ENCODE assay signal across 13 mouse cellular contexts in the genomic region with DNA sequence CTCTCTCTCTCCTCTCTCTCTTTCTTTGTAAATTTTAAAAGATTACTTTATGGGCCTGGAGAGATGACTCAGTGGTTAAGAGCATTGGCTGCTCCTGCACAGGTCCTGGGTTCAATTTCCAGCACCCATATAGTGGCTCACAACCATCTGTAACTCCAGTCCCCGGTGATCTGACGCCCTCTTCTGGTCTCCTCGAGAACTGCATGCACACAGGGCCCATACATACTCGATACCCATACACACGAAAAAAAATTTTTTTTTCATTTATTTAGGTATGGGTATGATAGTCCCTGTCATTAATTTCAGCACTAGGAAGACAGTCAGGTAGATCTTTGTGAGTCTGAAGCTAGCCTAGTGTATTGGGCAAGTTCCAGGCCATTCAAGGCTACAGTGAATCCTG. TPM values are rescaled to one million over a fixed set of nuclear protein-coding genes. Genes with fewer than 3 reads are reported as not detected.
DNase-seq lines count a peak whose midpoint lies in the region; ATAC-seq and TF ChIP-seq lines count a peak whose summit lies in the region.
"Had no signal": no experiment of that assay in that cellular context is flagged by ENCODE, and none has a peak within 500 bp of the region (broad histone marks: within the 10 kb centered on the region; RNA-seq: fewer than 3 reads in every experiment).

No protein-coding gene starts in this region.

- no peak for TF ChIP-seq POLR2A in testis, adult 2 months (IDR thresholded peaks at IDR 0.05; ENCODE audit: control insufficient read depth, low read depth, low read length)

- H3K4me3 ChIP-seq in intestine, postnatal 0 days (ENCODE audit: low read depth, low read length) = no peak overlapping the region
- H3K4me3 ChIP-seq in intestine, embryonic 15.5 days (replicated peaks) = no peak overlapping the region
- no peak overlapping the region for H3K4me3 ChIP-seq in testis, adult 2 months (ENCODE audit: control insufficient read depth, low read depth, low read length)

- 83% methylated on average over 5 of the region's 5 CpGs for WGBS in intestine, postnatal 0 days
- WGBS in intestine, embryonic 15.5 days = 85% methylated on average over 5 of the region's 5 CpGs

- H3K27me3 ChIP-seq in intestine, postnatal 0 days (replicated peaks; ENCODE audit: control insufficient read depth, insufficient read depth, low read length) = no peaks in the 10 kb centered on the region
- H3K27me3 ChIP-seq in intestine, embryonic 15.5 days (replicated peaks) = 0 out of 2 replicates have a peak, but pooled peaks cover 3% of the 10 kb centered on the region
- no peaks in the 10 kb centered on the region for H3K27me3 ChIP-seq in testis, adult 2 months (ENCODE audit: control insufficient read depth, insufficient read depth, low read length)
- H3K27me3 ChIP-seq: midbrain, embryonic 12.5 days had no signal

- H3K4me2 ChIP-seq in intestine, postnatal 0 days (replicated peaks; ENCODE audit: low read depth) = no peak overlapping the region
- H3K4me2 ChIP-seq in intestine, embryonic 15.5 days (replicated peaks) = no peak overlapping the region

- ATAC-seq in intestine, postnatal 0 days = no peak
- ATAC-seq in intestine, embryonic 15.5 days = no peak
- ATAC-seq in megakaryocyte, adult 5-6 weeks (ENCODE audit: poor library complexity, severe bottlenecking) = no peak
- ATAC-seq: hindbrain, embryonic 16.5 days had no signal

- TF ChIP-seq CTCF in intestine, postnatal 0 days (IDR thresholded peaks at IDR 0.05; ENCODE audit: low read depth) = peak; percentile 42
- peak; percentile 72; the same call in 1 of the 2 replicates for TF ChIP-seq CTCF in testis, adult 2 months (IDR thresholded peaks at IDR 0.05; ENCODE audit: control insufficient read depth, insufficient read depth, insufficient replicate concordance, low read depth, low read length)

- H3K36me3 ChIP-seq in intestine, postnatal 0 days (ENCODE audit: control insufficient read depth, insufficient read depth) = no peaks in the 10 kb centered on the region
- no peaks in the 10 kb centered on the region for H3K36me3 ChIP-seq in intestine, embryonic 15.5 days
- no peaks in the 10 kb centered on the region for H3K36me3 ChIP-seq in testis, adult 2 months (ENCODE audit: control insufficient read depth, insufficient read depth, low read length)
- H3K36me3 ChIP-seq: lung, embryonic 15.5 days; midbrain, embryonic 12.5 days had no signal

- no peak overlapping the region for H3K9ac ChIP-seq in intestine, postnatal 0 days (ENCODE audit: low read depth, low read length)
- no peak overlapping the region for H3K9ac ChIP-seq in intestine, embryonic 15.5 days

- no peak for DNase-seq in testis, postnatal 10 days (ENCODE audit: low spot score)
- DNase-seq in induced T-regulatory cell, adult 2 months (ENCODE audit: low read depth) = peak; percentile 39
- no peak for DNase-seq in urinary bladder, adult 2 months (ENCODE audit: low spot score)
- DNase-seq: adrenal gland, adult 2 months; kidney, postnatal 4 days; right cerebral cortex, adult 18-20 months had no signal

- H3K27ac ChIP-seq in intestine, postnatal 0 days (ENCODE audit: low read depth, low read length) = no peak overlapping the region
- H3K27ac ChIP-seq in intestine, embryonic 15.5 days = no peak overlapping the region
- no peak overlapping the region for H3K27ac ChIP-seq in testis, adult 2 months (ENCODE audit: control insufficient read depth, insufficient read depth, low read depth, low read length)
- H3K27ac ChIP-seq: lung, embryonic 15.5 days; midbrain, embryonic 12.5 days had no signal

- H3K4me1 ChIP-seq in intestine, postnatal 0 days (replicated peaks; ENCODE audit: control insufficient read depth, insufficient read depth, low read length) = peaks cover 7% of the 10 kb centered on the region
- peaks cover 32% of the 10 kb centered on the region for H3K4me1 ChIP-seq in intestine, embryonic 15.5 days (replicated peaks)
- peaks cover 15% of the 10 kb centered on the region for H3K4me1 ChIP-seq in testis, adult 2 months (ENCODE audit: control insufficient read depth, insufficient read depth, low read length)

- H3K9me3 ChIP-seq in intestine, postnatal 0 days (ENCODE audit: control insufficient read depth) = no peaks in the 10 kb centered on the region
- no peaks in the 10 kb centered on the region for H3K9me3 ChIP-seq in intestine, embryonic 15.5 days
- H3K9me3 ChIP-seq: lung, embryonic 15.5 days; midbrain, embryonic 12.5 days had no signal

RNA-seq across cellular contexts. Expression of a gene that starts 59.3 kb away (rescaled TPM):
- polyA plus RNA-seq in intestine, postnatal 0 days (2015; fragmentation: Nextera tagmentation; extraction: Ambion mirVana) = 1.5 and 1.6 TPM in 2 replicates
- polyA plus RNA-seq in intestine, embryonic 15.5 days (2015; fragmentation: Nextera tagmentation; extraction: Ambion mirVana) = 6.3 and 7.7 TPM in 2 replicates
- polyA plus RNA-seq in testis, adult 2 months (2012; rRNA removed) = 58.8 and 83.2 TPM in 2 replicates
- total RNA-seq in megakaryocyte, adult 5-6 weeks (2015) = 53.8 and 54.4 TPM in 2 replicates
- 44.2 and 60.4 TPM in 2 replicates for total RNA-seq in megakaryocyte, adult 5-6 weeks (2017)
- polyA plus RNA-seq in urinary bladder, adult 2 months (2012; rRNA removed) = 3.6 and 3.8 TPM in 2 replicates

RNA-seq across cellular contexts. Expression of a gene that starts 59.5 kb away (rescaled TPM):
- 282 and 286 TPM in 2 replicates for polyA plus RNA-seq in intestine, postnatal 0 days (2015; fragmentation: Nextera tagmentation; extraction: Ambion mirVana)
- 359 and 375 TPM in 2 replicates for polyA plus RNA-seq in intestine, embryonic 15.5 days (2015; fragmentation: Nextera tagmentation; extraction: Ambion mirVana)
- polyA plus RNA-seq in testis, adult 2 months (2012; rRNA removed) = 379 and 426 TPM in 2 replicates
- total RNA-seq in megakaryocyte, adult 5-6 weeks (2015) = 216 and 241 TPM in 2 replicates
- 340 and 348 TPM in 2 replicates for total RNA-seq in megakaryocyte, adult 5-6 weeks (2017)
- 368 and 380 TPM in 2 replicates for polyA plus RNA-seq in urinary bladder, adult 2 months (2012; rRNA removed)
